Mouse (Mus musculus): ENCODE measurements around the gene 4930524B15Rik. TPM values are rescaled to one million over a fixed set of nuclear protein-coding genes. Genes with fewer than 3 reads are reported as not detected.

The 4930524B15Rik gene
- polyA plus RNA-seq (2012; rRNA removed): not detected in 2 replicates

- H3K27me3 ChIP-seq (ENCODE audit: control insufficient read depth, insufficient read depth, low read length): no peaks in the 10 kb centered on the region
- no peak for TF ChIP-seq CTCF (IDR thresholded peaks at IDR 0.05; ENCODE audit: extremely low read depth, insufficient read length, insufficient replicate concordance, low read depth, low read length)
- TF ChIP-seq POLR2A (IDR thresholded peaks at IDR 0.05; ENCODE audit: low read depth, low read length): no peak
- peak within 1 kb of the TSS; percentile 26 for H3K4me3 ChIP-seq (ENCODE audit: low read depth, low read length)
- no peaks in the 10 kb centered on the region; the same call in 1 of the 2 replicates for H3K4me1 ChIP-seq (ENCODE audit: control insufficient read depth, insufficient read depth, insufficient read length, low read length)
- no peak within 1 kb of the TSS for H3K27ac ChIP-seq (ENCODE audit: insufficient read depth, low read depth, low read length)
- WGBS: 48% methylated on average over 49 of the region's 49 CpGs
- no peaks in the 10 kb centered on the region for H3K36me3 ChIP-seq (ENCODE audit: control insufficient read depth, insufficient read depth, low read length)
Observed at GRCm38 (mm10) chr11:31965256-31966134, at the start of gene 4930524B15Rik. Gene 4930524B15Rik, plus strand, starts transcription at chr11:31965592.

GRCm38 (mm10) chr11:31917769-31918168 is 47.6 kb upstream of the 4930524B15Rik start:
- no peaks in the 10 kb centered on the region for H3K27me3 ChIP-seq (ENCODE audit: control insufficient read depth, insufficient read depth, low read length)
- H3K4me1 ChIP-seq (ENCODE audit: control insufficient read depth, insufficient read depth, insufficient read length, low read length): no peaks in the 10 kb centered on the region
- TF ChIP-seq POLR2A (IDR thresholded peaks at IDR 0.05; ENCODE audit: low read depth, low read length): no peak
- TF ChIP-seq CTCF (IDR thresholded peaks at IDR 0.05; ENCODE audit: extremely low read depth, insufficient read length, insufficient replicate concordance, low read depth, low read length): no peak
- H3K27ac ChIP-seq (ENCODE audit: insufficient read depth, low read depth, low read length): no peak overlapping the region
- H3K36me3 ChIP-seq (ENCODE audit: control insufficient read depth, insufficient read depth, low read length): peaks cover 12% of the 10 kb centered on the region
- WGBS: 98% methylated on average over 1 of the region's 1 CpGs
- no peak overlapping the region for H3K4me3 ChIP-seq (ENCODE audit: low read depth, low read length)

DNA sequence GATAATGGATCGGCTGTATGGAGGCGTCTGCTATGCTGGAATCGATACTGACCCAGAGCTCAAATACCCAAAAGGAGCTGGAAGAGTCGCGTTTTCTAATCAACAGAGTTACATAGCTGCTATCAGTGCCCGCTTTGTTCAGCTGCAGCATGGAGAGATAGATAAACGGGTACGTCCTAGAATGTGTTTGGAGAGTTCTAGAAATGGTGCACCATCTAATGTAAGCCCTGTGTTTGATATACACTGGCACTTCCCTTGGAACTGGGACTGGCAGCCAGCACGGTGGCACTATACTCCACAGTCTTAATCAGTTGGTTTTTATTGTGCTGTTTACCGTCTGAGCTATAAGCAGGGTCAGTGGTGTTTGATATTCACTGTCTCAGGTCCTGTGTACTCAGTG is 35.3 kb upstream of the 4930524B15Rik start:
- H3K27ac ChIP-seq (ENCODE audit: insufficient read depth, low read depth, low read length): no peak overlapping the region

DNA sequence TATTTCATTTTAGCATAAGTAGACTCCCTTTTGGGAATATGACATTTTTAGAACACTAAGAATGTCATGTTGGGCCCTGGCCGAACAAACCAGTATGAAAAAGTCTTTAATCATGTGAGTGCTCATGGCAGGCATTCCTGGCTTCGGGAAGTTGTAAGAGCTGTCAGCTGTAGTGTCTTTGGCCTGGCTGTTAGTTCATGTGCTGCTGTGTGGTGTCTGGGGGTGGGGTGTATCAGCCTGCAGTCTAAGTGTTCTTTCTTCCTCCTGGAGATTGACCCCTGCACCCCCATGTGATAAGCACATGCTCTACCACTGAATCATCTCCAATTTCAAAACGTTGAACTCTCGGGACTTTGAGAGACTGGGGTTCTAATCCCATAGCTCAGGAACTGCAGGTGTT is 29.7 kb upstream of the 4930524B15Rik start:
- Histone ChIP-seq H3K36me3 (ENCODE audit: control insufficient read depth, insufficient read depth, low read length) (peaks cover 15% of the 10 kb centered on the region), H3K27ac (ENCODE audit: insufficient read depth, low read depth, low read length) (no peak overlapping the region), H3K27me3 (ENCODE audit: control insufficient read depth, insufficient read depth, low read length) (no peaks in the 10 kb centered on the region), H3K4me1 (ENCODE audit: control insufficient read depth, insufficient read depth, insufficient read length, low read length) (peaks cover 2% of the 10 kb centered on the region; the same call in 1 of the 2 replicates), H3K4me3 (ENCODE audit: low read depth, low read length) (no peak overlapping the region)
- 29% methylated on average over 4 of the region's 4 CpGs for WGBS
- TF ChIP-seq POLR2A (IDR thresholded peaks at IDR 0.05; ENCODE audit: low read depth, low read length): no peak
- no peak for TF ChIP-seq CTCF (IDR thresholded peaks at IDR 0.05; ENCODE audit: extremely low read depth, insufficient read length, insufficient replicate concordance, low read depth, low read length)

More for the DNA sequence above, 35.3 kb upstream of the 4930524B15Rik start:
- 91% methylated on average over 10 of the region's 10 CpGs for WGBS
- no peak for TF ChIP-seq CTCF (IDR thresholded peaks at IDR 0.05; ENCODE audit: extremely low read depth, insufficient read length, insufficient replicate concordance, low read depth, low read length)
- no peak for TF ChIP-seq POLR2A (IDR thresholded peaks at IDR 0.05; ENCODE audit: low read depth, low read length)
- H3K36me3 ChIP-seq (ENCODE audit: control insufficient read depth, insufficient read depth, low read length): peaks cover 54% of the 10 kb centered on the region
- peaks cover 2% of the 10 kb centered on the region; the same call in 1 of the 2 replicates for H3K4me1 ChIP-seq (ENCODE audit: control insufficient read depth, insufficient read depth, insufficient read length, low read length)
- no peak overlapping the region for H3K4me3 ChIP-seq (ENCODE audit: low read depth, low read length)
- H3K27me3 ChIP-seq (ENCODE audit: control insufficient read depth, insufficient read depth, low read length): no peaks in the 10 kb centered on the region

DNA sequence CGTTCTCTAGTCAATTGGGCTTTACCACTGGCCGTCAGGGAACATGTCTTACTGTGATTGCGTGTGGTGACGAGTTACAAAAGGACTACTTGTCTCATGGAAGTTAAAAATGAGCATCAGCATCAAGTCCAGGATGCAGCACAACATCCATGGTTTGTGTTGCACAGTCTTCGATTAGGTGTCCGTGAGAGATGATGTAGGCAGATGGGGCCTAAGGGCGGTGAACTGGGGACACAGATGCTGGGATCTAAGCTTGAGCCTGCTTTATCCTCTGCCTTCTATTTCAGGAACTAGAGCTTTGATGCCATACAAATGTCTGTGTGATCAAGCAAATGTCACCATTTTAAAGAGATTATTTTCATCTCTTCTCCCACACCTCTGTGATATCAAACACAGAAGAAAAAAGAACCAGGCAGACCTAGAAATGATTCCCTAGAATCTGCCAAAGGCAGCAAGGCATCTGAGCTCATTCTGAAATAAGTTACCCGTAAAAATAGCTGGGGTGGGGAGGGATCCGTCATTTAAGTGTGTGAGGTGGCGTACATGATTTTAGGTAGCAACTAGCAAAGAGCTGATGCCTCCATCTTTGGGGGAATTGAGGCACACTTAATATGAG is 28.4 kb upstream of the 4930524B15Rik start:
- Histone ChIP-seq H3K27ac (ENCODE audit: insufficient read depth, low read depth, low read length) (no peak overlapping the region), H3K4me3 (ENCODE audit: low read depth, low read length) (no peak overlapping the region), H3K4me1 (ENCODE audit: control insufficient read depth, insufficient read depth, insufficient read length, low read length) (peaks cover 2% of the 10 kb centered on the region; the same call in 1 of the 2 replicates), H3K27me3 (ENCODE audit: control insufficient read depth, insufficient read depth, low read length) (no peaks in the 10 kb centered on the region), H3K36me3 (ENCODE audit: control insufficient read depth, insufficient read depth, low read length) (0 out of 2 replicates have a peak, but pooled peaks cover 4% of the 10 kb centered on the region)
- no peak for TF ChIP-seq POLR2A (IDR thresholded peaks at IDR 0.05; ENCODE audit: low read depth, low read length)
- no peak for TF ChIP-seq CTCF (IDR thresholded peaks at IDR 0.05; ENCODE audit: extremely low read depth, insufficient read length, insufficient replicate concordance, low read depth, low read length)
- WGBS: 94% methylated on average over 10 of the region's 10 CpGs

DNA sequence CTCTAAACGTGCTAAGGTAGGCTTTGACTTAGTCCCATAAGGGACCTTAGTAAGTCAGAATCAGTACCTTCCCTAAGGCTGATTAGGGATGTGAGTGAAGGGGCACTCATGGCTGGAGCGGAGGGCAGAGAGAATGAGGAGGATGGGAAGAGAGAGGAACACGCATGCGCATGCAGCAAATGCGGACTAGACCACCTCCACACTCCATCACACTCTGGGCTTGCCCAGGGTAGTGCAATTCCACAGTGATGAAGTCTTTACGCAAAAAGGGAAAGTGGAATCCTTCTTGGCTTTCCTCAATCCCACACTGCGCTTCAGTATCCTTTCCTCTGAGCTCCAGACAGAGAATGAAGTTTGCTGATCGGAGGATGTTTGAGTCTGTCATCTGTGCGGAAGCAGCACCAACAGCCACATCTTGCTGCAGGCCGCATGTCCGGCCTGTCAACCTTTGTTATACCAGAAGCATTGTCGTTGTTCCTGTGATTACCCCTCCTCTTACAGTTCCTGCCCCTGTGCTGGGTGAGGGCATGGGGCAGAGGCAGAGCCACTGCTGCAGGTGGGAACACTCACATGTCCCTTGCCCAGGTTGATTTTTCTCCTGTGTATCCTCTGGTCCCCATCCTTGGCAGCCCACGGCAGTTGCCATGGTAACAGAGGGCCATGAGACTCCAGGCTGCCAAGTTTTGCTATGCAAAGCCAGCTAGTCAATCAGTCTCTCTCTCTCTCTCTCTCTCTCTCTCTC is 24.3 kb upstream of the 4930524B15Rik start:
- Histone ChIP-seq H3K27me3 (ENCODE audit: control insufficient read depth, insufficient read depth, low read length) (no peaks in the 10 kb centered on the region), H3K4me1 (ENCODE audit: control insufficient read depth, insufficient read depth, insufficient read length, low read length) (no peaks in the 10 kb centered on the region), H3K4me3 (ENCODE audit: low read depth, low read length) (no peak overlapping the region), H3K36me3 (ENCODE audit: control insufficient read depth, insufficient read depth, low read length) (no peaks in the 10 kb centered on the region), H3K27ac (ENCODE audit: insufficient read depth, low read depth, low read length) (no peak overlapping the region)
- WGBS: 80% methylated on average over 13 of the region's 13 CpGs
- no peak for TF ChIP-seq POLR2A (IDR thresholded peaks at IDR 0.05; ENCODE audit: low read depth, low read length)
- no peak for TF ChIP-seq CTCF (IDR thresholded peaks at IDR 0.05; ENCODE audit: extremely low read depth, insufficient read length, insufficient replicate concordance, low read depth, low read length)

Measured in small intestine, adult 2 months (tissue).